Mouse (Mus musculus) limb, embryonic 14.5 days (tissue): Measurements from ENCODE around the gene Amy1. TPM values are rescaled to one million over a fixed set of nuclear protein-coding genes. Genes with fewer than 3 reads are reported as not detected.
"Not testable (repeated sequence)": the region's sequence is repeated elsewhere in the genome, so short reads cannot be mapped to it uniquely, and the experiment has no call there.

Source experiments
- ATAC-seq: fragments of 200-750 bp; cut with Nextera tagmentation; 2 replicates; pipeline ENCODE4 v1.8.0; 2017; ENCODE audit warnings: low read depth, moderate number of reproducible peaks, moderate TSS enrichment; ENCODE audit not compliant: low FRiP score
- DNase-seq: peaks from one replicate; pipeline ENCODE4 v3.0.0-alpha.2; 2015; ENCODE audit warnings: low spot score
- H3K27ac ChIP-seq: fragments of 300-500 bp; sonication (generic); replicated peaks from 2 replicates; pipeline ENCODE4 v1.5.1; 2014; ENCODE audit warnings: low read depth, mild to moderate bottlenecking, low read length, moderate library complexity, mixed read lengths
- H3K27me3 ChIP-seq: fragments of 300-500 bp; sonication (generic); 2 replicates; pipeline ENCODE4 v1.6.1; 2014; ENCODE audit warnings: low read length, mixed read lengths; ENCODE audit not compliant: control insufficient read depth, insufficient read depth
- H3K36me3 ChIP-seq: fragments of 300-500 bp; sonication (generic); 2 replicates; pipeline ENCODE4 v1.6.1; 2014; ENCODE audit warnings: mild to moderate bottlenecking, low read length, moderate library complexity, mixed read lengths; ENCODE audit not compliant: control insufficient read depth, insufficient read depth
- H3K4me1 ChIP-seq: fragments of 300-500 bp; sonication (generic); 2 replicates; pipeline ENCODE4 v1.6.1; 2014; ENCODE audit warnings: antibody characterized with exemption, low read length, mixed read lengths; ENCODE audit not compliant: control insufficient read depth, insufficient read depth
- H3K4me2 ChIP-seq: fragments of 300-500 bp; sonication (generic); replicated peaks from 2 replicates; pipeline ENCODE4 v1.6.1; 2014; ENCODE audit warnings: low read depth, mild to moderate bottlenecking, low read length, moderate library complexity; ENCODE audit not compliant: severe bottlenecking
- H3K4me3 ChIP-seq: fragments of 300-500 bp; sonication (generic); replicated peaks from 2 replicates; pipeline ENCODE4 v1.5.1; 2014; ENCODE audit warnings: low read length
- H3K9ac ChIP-seq: fragments of 300-500 bp; sonication (generic); 2 replicates; pipeline ENCODE4 v1.6.1; 2014; ENCODE audit warnings: mild to moderate bottlenecking, low read depth, low read length, moderate library complexity; ENCODE audit not compliant: severe bottlenecking
- H3K9me3 ChIP-seq: fragments of 300-500 bp; sonication (generic); 2 replicates; pipeline ENCODE4 v1.6.1; 2016; ENCODE audit warnings: low read length; ENCODE audit not compliant: control insufficient read depth
- POLR2A ChIP-seq: fragments of 200-500 bp; IDR thresholded peaks from 2 replicates; pipeline ENCODE4 v1.8.0; 2012; ENCODE audit warnings: inconsistent platforms, mild to moderate bottlenecking, moderate library complexity, borderline replicate concordance; ENCODE audit not compliant: insufficient read depth, insufficient read length; ENCODE audit errors: extremely low read depth
- WGBS: fragments of 180-500 bp; shearing (Covaris S2); extraction: QIAGEN DNeasy Blood & Tissue Kit; methylation state at CpG from one replicate; pipeline ENCODE4 v1.1.7; 2014; 5-methylcytosine and 5-hydroxymethylcytosine counted together
- polyA plus RNA-seq, 2 experiments: library from polyadenylated mRNA; depleted of rRNA in 1 of 2; stranded (reverse) in 1 of 2; unstranded in 1 of 2; fragments of >200 nt; fragmentation: Nextera tagmentation in 1 of 2; extraction: Ambion mirVana in 1 of 2; gene quantifications; 2 replicates each; pipeline versions ENCODE4 v1.2.1 to v1.2.3; 2012 to 2014

The Amy1 gene
- polyA plus RNA-seq (2012; rRNA removed): 4.0 and 5.9 TPM in 2 replicates
- 2.6 and 3.2 TPM in 2 replicates for polyA plus RNA-seq (2014; fragmentation: Nextera tagmentation; extraction: Ambion mirVana)

DNA sequence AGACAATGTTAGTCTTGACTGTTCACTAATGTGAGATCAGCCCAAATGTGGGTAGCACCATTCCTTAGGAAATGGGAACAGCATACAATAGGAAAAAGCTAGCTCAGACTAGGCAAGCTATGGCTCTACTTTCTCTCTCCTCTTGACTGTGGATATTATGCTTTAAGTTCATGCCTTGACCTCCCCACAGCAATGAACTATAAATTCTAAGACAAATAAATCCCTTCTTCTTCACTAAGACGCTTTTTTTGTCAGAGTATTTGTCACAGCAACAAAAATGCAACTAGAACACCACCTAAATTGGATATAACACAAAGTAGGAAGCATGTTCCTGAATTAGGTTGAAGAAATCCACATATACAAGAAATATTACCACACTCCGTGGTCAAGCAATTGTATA, at the start of gene Amy1:
TSS of gene Amy1 (minus strand) at position 101 of the 400 bp plus-strand sequence.
- Histone ChIP-seq H3K36me3 (peaks cover 26% of the 10 kb centered on the region), H3K4me3 (no peak within 1 kb of the TSS), H3K4me2 (no peak within 1 kb of the TSS), H3K9me3 (no peaks in the 10 kb centered on the region), H3K27me3 (no peaks in the 10 kb centered on the region), H3K4me1 (no peaks in the 10 kb centered on the region), H3K27ac (no peak within 1 kb of the TSS), H3K9ac (no peak within 1 kb of the TSS)
- DNase-seq: no peak
- TF ChIP-seq POLR2A: no peak
- 94% methylated on average over 2 of the region's 2 CpGs for whole genome bisulfite sequencing
- no peak for ATAC-seq

DNA sequence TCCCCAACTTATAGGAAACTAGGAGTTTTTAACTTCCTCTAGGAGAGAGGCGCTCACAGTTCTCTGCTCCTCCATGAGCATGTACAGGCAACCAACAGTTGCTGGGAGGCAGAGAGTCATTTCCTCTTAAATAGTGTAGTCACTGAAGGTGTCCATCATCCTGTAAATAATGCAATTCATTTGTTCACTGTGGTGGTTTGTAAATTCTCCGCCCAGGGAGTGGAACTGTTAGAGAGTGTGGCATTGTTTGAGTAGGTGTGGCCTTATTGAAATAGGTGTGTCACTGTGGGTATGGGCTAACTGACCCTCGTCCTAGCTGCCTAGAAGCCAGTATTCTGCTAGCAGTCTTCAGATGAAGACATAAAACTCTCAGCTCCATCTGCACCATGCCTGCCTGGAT, 47.8 kb upstream of the Amy1 start:
- no peak for ATAC-seq

DNA sequence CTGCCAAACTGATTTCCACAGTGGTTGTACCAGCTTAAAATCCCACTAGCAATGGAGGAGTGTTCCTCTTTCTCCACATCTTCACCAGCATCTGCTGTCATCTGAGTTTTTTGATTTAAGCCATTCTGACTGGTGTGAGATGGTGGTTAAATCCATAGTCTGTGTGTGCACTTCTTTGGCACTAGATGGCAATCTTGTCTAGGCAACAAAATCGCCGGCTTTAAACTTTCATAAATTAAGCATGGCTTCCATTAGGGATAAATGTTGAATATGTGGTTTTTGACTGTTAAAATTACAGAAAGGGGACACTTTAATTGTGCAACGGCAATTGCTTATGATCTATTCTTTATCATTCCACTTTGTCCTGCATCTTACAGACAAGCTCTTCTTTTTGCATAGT, 44.9 kb upstream of the Amy1 start:
- WGBS: 41% methylated on average over 3 of the region's 3 CpGs
- H3K27me3 ChIP-seq, H3K27ac ChIP-seq, H3K36me3 ChIP-seq, H3K4me1 ChIP-seq, H3K4me3 ChIP-seq, H3K9me3 ChIP-seq, H3K4me2 ChIP-seq, ATAC-seq, H3K9ac ChIP-seq: not testable (repeated sequence)
- DNase-seq: peak; percentile 49

More for the DNA sequence above, 47.8 kb upstream of the Amy1 start:
- H3K9me3 ChIP-seq: no peaks in the 10 kb centered on the region
- WGBS: 86% methylated on average over 3 of the region's 3 CpGs
- H3K4me3 ChIP-seq: no peak overlapping the region
- H3K9ac ChIP-seq: no peak overlapping the region
- no peaks in the 10 kb centered on the region for H3K36me3 ChIP-seq
- DNase-seq: no peak
- H3K27ac ChIP-seq: no peak overlapping the region
- TF ChIP-seq POLR2A: no peak
- H3K27me3 ChIP-seq: no peaks in the 10 kb centered on the region
- H3K4me2 ChIP-seq: no peak overlapping the region
- no peaks in the 10 kb centered on the region for H3K4me1 ChIP-seq

DNA sequence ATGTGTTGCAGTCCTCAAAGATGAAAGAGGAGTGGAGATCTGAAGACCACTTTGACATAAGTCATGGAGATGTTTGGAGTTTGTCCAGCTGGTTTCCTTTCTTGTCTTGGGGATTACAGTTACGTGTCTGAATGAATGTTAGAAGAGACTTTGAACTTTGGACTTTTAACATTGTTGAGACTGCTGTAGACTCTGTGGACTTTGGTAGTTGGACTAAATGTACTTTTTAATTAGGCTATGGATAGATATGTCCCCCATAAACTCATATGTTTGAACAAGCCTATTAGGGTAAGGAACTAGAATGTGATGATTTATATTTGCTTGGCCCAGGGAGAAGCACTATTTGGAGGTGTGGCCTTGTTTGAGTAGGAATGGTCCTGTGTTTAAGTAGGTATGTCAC, 33.0 kb upstream of the Amy1 start:
- H3K27me3 ChIP-seq: no peaks in the 10 kb centered on the region
- ATAC-seq (no peak), DNase-seq (no peak)
- H3K27ac ChIP-seq: no peak overlapping the region
- no peaks in the 10 kb centered on the region for H3K4me1 ChIP-seq
- no peak overlapping the region for H3K4me3 ChIP-seq
- 84% methylated on average over 1 of the region's 1 CpGs for WGBS
- H3K9ac ChIP-seq: no peak overlapping the region
- no peak for TF ChIP-seq POLR2A
- H3K4me2 ChIP-seq: no peak overlapping the region
- no peaks in the 10 kb centered on the region for H3K36me3 ChIP-seq
- H3K9me3 ChIP-seq: no peaks in the 10 kb centered on the region

DNA sequence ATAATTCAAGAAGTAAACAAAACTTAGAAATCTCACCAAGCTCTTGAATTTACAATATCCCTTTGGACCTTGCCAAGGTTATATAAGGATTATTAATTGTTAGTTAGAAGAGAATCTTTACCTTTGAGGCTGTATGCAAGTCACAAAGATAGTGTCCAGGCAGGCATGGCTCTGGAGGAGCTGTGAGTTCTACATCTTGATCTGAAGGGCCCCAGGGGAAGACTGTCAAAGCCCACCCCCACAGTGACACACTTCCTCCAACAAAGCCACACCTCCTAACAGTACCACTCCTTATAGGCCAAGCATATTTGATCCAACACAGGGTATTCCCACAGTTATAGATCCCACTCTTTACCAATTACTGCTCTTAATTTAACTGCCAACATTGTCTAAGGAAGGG, 27.7 kb upstream of the Amy1 start:
- Histone ChIP-seq H3K9me3 (no peaks in the 10 kb centered on the region), H3K4me1 (peaks cover 5% of the 10 kb centered on the region; the same call in 1 of the 2 replicates), H3K36me3 (no peaks in the 10 kb centered on the region), H3K27ac (no peak overlapping the region), H3K9ac (no peak overlapping the region), H3K4me2 (no peak overlapping the region), H3K27me3 (no peaks in the 10 kb centered on the region), H3K4me3 (no peak overlapping the region)
- no peak for DNase-seq
- TF ChIP-seq POLR2A: no peak
- ATAC-seq: no peak

DNA sequence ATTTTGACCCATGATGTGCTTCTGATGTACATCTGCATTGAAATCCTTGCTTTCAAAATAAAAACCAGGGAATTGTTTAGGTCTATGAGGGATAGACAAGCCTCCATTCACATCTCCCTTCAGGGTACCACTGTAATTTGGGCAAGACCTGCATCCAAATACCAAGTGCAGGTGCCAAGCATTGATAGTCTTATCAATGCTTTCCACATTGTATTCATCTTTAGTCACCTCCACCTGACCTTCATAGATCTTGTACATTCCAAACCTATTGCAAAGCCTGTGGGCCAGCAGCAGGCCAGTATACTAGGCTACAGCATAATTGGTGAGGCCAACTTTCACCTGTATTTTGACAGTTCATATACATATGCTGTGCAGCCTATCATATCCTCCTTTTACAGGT, 25.1 kb upstream of the Amy1 start:
- no peak overlapping the region for H3K9ac ChIP-seq
- H3K4me2 ChIP-seq: no peak overlapping the region
- ATAC-seq (no peak), DNase-seq (no peak)
- H3K36me3 ChIP-seq: 0 out of 2 replicates have a peak, but pooled peaks cover 3% of the 10 kb centered on the region
- no peaks in the 10 kb centered on the region for H3K27me3 ChIP-seq
- H3K4me1 ChIP-seq: peaks cover 5% of the 10 kb centered on the region; the same call in 1 of the 2 replicates
- no peaks in the 10 kb centered on the region for H3K9me3 ChIP-seq
- H3K27ac ChIP-seq: no peak overlapping the region
- H3K4me3 ChIP-seq: no peak overlapping the region
- TF ChIP-seq POLR2A: no peak
